Mouse (Mus musculus): Measurements from ENCODE around the gene Sap30bp.

- TF ChIP-seq CTCF (conservative IDR thresholded peaks at IDR 0.05 in 1 of 2, IDR thresholded peaks at IDR 0.05 in 1 of 2; ENCODE audit: low read depth in 2 of 2, low read length in 2 of 2) (no peak), MYC (IDR thresholded peaks at IDR 0.05; ENCODE audit: low read depth, low read length) (no peak), RAD21 (IDR thresholded peaks at IDR 0.05; ENCODE audit: low read depth, low read length) (no peak), POLR2A (IDR thresholded peaks at IDR 0.05; ENCODE audit: low read depth, low read length) (no peak), UBTF (IDR thresholded peaks at IDR 0.05; ENCODE audit: low read depth, low read length) (no peak), MAX (IDR thresholded peaks at IDR 0.05; ENCODE audit: low read length) (no peak)
These were observed 64.0 kb downstream of the Sap30bp start for GRCm38 (mm10) chr11:115997047-115997446.
